Mouse (Mus musculus) brown adipose tissue, adult 24 weeks (tissue): Measurements from ENCODE around the gene Cda. TPM values are rescaled to one million over a fixed set of nuclear protein-coding genes. Genes with fewer than 3 reads are reported as not detected.

Source experiments
- H3K27ac ChIP-seq: fragments of 200-500 bp; replicated peaks from 2 replicates; pipeline ENCODE4 v1.5.1; 2012; ENCODE audit warnings: low read depth, mild to moderate bottlenecking, low read length
- H3K4me1 ChIP-seq: fragments of 200-500 bp; 2 replicates; pipeline ENCODE4 v1.6.1; 2012; ENCODE audit warnings: low read length, mixed read lengths; ENCODE audit not compliant: control insufficient read depth, insufficient read depth, insufficient read length
- H3K4me3 ChIP-seq: fragments of 200-500 bp; 2 replicates; pipeline ENCODE4 v1.5.1; 2012; ENCODE audit warnings: low read depth, mild to moderate bottlenecking, low read length, moderate library complexity; ENCODE audit not compliant: insufficient read depth
- polyA plus RNA-seq: library from polyadenylated mRNA; stranded (reverse); fragments of >200 nt; gene quantifications from 2 replicates; pipeline ENCODE4 v1.2.4, GENCODE M21; 2012; ENCODE audit not compliant: missing spikeins, insufficient read depth, insufficient read length

The Cda gene
- polyA plus RNA-seq, 1 experiment, result not detected

DNA sequence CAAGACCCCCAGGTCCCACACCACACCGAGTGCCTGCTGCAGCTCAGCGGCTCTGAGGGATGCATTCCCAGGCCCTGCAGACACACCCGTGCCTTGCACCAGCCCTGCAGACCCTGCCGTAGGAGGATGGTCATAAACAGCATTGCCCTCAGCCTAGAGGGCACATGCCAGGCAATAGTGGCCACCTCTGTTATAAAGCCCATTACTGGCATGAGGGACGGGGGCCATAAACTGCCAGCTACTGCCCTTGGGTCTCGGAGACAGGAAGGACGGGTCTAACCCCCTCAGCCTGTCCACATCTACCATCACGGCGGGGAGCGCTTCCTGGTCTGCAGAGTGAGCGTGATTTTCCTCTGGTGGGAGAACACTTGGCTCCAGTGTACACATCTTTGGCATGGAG is 54.8 kb downstream of the Cda start:
- H3K4me1 ChIP-seq, result no peaks in the 10 kb centered on the region
- H3K4me3 ChIP-seq, result no peak overlapping the region
- no peak overlapping the region for H3K27ac ChIP-seq

GRCm38 (mm10) chr4:138312105-138312504 is 55.7 kb downstream of the Cda start:
- Histone ChIP-seq H3K4me3 (no peak overlapping the region), H3K4me1 (no peaks in the 10 kb centered on the region), H3K27ac (no peak overlapping the region)

DNA sequence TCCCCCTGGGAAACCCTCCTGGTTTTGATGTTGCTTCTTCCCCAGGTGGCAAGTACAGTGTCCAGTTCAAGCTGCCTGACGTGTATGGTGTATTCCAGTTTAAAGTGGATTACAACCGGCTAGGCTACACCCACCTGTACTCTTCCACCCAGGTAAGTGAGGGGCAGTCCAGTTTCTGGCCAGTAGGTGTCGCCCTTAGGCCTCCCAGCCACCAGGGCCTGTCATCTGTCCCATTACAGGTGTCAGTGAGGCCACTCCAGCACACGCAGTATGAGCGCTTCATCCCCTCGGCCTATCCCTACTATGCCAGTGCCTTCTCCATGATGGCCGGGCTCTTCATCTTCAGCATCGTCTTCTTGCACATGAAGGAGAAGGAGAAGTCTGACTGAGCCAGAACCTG is 56.2 kb downstream of the Cda start:
- H3K4me1 ChIP-seq, result no peaks in the 10 kb centered on the region
- no peak overlapping the region for H3K27ac ChIP-seq
- H3K4me3 ChIP-seq, result no peak overlapping the region

DNA sequence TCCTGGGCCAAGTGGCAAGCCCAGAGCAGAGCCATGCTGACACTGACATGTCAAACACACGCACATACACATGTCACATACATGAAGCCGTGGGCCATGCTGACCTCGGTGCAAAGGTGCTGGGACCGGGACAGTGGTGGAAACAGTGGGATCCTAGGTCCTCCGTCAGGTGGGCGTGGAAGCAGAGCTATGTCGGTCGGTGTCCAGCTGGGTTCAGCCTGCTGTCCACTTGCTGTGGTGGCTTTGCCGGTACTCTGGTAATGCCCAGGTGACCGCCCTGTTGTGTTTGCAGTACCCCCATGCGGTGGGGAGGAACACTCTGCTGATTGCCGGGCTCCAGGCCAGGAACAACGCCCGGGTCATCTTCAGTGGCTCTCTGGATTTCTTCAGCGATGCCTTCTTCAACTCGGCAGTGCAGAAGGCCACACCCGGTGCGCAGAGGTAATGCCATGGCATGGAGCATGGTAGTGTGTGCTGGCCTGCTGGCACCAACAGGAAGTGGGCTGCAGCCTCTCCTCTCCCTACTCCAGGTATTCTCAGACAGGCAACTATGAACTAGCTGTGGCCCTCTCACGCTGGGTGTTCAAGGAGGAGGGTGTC is 57.4 kb downstream of the Cda start:
- H3K27ac ChIP-seq, result no peak overlapping the region
- 0 out of 2 replicates have a peak, but pooled peaks cover 3% of the 10 kb centered on the region for H3K4me1 ChIP-seq
- no peak overlapping the region for H3K4me3 ChIP-seq

GRCm38 (mm10) chr4:138307739-138308138 is 60.1 kb downstream of the Cda start:
- Histone ChIP-seq H3K27ac (no peak overlapping the region), H3K4me3 (no peak overlapping the region), H3K4me1 (0 out of 2 replicates have a peak, but pooled peaks cover 6% of the 10 kb centered on the region)

DNA sequence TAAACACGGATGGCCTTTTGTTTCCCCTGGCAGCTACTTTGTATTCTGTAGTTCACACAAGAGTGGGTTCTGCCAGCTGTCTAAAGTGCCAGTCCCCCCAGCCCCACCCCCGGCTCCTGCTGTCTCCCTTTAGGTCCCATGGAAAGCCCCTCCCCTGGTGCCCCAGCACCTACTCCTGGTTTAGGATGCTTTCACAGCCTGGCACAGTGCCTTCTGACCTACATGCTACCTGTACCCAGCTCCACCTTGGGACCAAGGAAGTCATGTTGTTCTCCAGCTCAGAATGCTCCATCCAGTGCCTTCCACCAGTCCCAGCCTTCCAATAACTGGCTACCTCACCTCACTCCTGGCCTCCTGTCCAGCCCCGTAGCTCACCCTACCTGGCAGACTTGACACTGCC is 60.8 kb downstream of the Cda start:
- H3K4me1 ChIP-seq, result 0 out of 2 replicates have a peak, but pooled peaks cover 6% of the 10 kb centered on the region
- no peak overlapping the region for H3K27ac ChIP-seq
- no peak overlapping the region for H3K4me3 ChIP-seq

- Histone ChIP-seq H3K4me1 (0 out of 2 replicates have a peak, but pooled peaks cover 6% of the 10 kb centered on the region), H3K4me3 (peak within 1 kb of the TSS; percentile 81), H3K27ac (no peak within 1 kb of the TSS)
These were observed 63.3 kb downstream of the Cda start, which contains the start of gene Ddost for GRCm38 (mm10) chr4:138304340-138305104. TSS of gene Ddost (plus strand) at chr4:138304730.

DNA sequence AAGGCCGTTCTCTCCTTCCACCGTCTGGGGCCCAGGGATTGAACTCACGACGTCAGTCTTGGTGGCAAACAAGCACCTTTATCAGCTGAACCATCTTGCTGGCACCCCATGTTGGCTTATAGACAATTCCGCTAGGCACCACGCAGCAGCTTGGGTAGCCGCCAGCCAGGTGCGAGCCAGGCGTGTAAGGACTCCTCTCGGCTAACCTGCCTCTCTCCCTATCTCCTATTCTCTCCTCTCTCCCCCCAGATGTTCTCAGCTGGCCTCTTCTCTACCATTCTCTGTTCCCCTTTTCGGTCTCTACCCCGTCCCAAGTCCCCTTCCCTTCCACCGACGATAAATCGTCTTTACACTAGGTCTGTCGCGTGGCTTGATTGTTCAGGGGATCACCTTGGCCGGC is 64.0 kb downstream of the Cda start:
- Histone ChIP-seq H3K4me1 (0 out of 2 replicates have a peak, but pooled peaks cover 6% of the 10 kb centered on the region), H3K27ac (no peak overlapping the region), H3K4me3 (peak overlapping the region; percentile 57)

DNA sequence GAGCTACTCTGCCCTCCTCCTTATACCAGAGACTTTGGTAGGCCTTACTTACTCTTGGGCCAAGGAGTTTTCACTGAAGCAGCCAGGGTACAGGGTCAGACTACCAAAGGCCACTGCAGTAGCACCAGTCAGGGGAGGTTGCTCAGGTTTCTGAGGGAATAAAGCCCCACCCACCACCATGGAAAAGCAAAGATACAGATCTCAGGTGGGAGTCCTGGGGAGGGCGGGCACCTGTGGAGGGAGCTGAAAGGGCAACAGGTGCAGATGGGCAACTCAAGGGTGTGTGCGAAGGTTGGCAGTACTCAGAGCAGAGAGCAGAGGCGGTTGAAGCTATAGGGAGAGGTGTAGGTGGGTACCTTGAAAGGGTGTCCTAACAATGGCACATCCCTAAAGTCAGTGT is 64.8 kb downstream of the Cda start:
- no peak overlapping the region for H3K4me3 ChIP-seq
- H3K4me1 ChIP-seq, result 0 out of 2 replicates have a peak, but pooled peaks cover 6% of the 10 kb centered on the region
- no peak overlapping the region for H3K27ac ChIP-seq

- H3K4me3 ChIP-seq, result no peak overlapping the region
- no peak overlapping the region for H3K27ac ChIP-seq
- H3K4me1 ChIP-seq, result 0 out of 2 replicates have a peak, but pooled peaks cover 6% of the 10 kb centered on the region
These were observed 66.5 kb downstream of the Cda start for GRCm38 (mm10) chr4:138301271-138301780.

DNA sequence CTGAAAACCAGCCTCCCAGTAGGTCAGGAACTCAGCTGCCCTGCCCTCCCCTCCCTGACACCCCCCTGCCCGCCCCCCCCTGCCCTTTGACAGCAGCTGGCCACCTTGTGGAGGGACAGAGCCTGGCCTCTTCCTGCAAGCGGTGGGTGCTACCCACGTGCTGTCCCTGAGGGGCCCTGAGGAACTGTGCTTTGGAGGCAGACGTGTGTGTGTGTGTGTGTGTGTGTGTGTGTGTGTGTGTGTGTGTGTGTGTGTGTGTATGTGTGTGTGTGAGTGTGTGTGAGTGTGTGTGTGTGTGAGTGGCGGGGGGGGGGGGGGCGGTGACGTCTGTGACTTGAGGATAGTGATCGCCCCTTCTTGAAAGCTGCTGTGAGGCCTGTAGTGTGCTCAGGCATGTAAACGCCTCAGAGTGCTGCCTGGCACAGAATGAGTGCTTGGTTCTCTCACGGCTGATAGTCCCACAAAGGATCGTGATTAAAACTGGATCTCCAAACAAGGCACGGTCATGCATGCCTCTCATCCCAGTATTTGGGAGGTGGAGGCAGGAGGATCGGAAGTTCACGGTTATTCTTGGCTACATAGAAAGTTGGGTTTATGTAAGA is 73.7 kb downstream of the Cda start:
- no peaks in the 10 kb centered on the region for H3K4me1 ChIP-seq
- H3K27ac ChIP-seq, result no peak overlapping the region
- no peak overlapping the region for H3K4me3 ChIP-seq

GRCm38 (mm10) chr4:138293261-138293948 is 74.4 kb downstream of the Cda start:
- Histone ChIP-seq H3K4me1 (no peaks in the 10 kb centered on the region), H3K27ac (no peak overlapping the region), H3K4me3 (no peak overlapping the region)

DNA sequence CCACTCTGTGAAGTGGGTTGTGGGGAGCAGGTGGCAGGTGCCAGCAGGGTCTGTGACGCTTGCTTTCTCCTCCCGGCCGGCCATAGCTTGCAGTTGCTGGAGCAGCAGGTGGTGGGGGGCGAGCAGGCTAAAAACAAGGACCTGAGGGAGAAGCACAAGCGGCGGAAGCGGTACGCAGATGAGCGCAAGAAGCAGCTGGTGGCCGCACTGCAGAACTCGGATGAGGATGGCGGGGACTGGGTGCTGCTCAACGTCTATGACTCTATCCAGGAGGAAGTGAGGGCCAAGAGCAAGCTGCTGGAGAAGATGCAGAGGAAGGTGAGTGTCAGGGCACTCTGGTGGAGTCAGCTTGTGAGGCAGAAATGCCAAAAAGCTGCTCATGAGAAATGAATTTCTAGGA is 75.8 kb downstream of the Cda start:
- no peak overlapping the region for H3K4me3 ChIP-seq
- no peaks in the 10 kb centered on the region for H3K4me1 ChIP-seq
- H3K27ac ChIP-seq, result no peak overlapping the region

DNA sequence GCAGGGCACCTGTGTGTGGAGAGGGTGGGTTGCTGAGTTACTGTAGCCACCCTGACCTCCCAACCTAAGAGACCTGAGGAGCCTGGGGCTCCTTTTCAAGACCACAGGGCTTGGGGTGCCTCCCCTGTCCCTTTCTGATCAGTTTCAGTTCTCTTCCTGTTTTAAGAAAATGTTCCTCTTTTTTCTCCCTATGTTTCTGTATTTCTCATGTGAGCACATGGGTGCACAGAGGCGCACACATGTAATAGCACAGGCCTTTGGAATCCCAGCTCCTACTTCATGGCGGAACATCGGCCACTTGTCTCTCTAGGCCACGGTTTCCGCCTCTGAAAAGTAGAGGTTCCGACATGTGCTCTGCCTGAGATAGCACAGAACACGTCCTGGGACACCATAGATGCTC is 79.1 kb downstream of the Cda start:
- Histone ChIP-seq H3K27ac (no peak overlapping the region), H3K4me1 (no peaks in the 10 kb centered on the region), H3K4me3 (no peak overlapping the region)
